Mouse (Mus musculus) neural tube, embryonic 12.5 days (tissue): ENCODE measurements around the gene Spaca1. TPM values are rescaled to one million over a fixed set of nuclear protein-coding genes. Genes with fewer than 3 reads are reported as not detected.

ENCODE experiments used
- polyA plus RNA-seq: library from polyadenylated mRNA; unstranded; fragments of >200 nt; fragmentation: Nextera tagmentation; extraction: Ambion mirVana; gene quantifications from 2 replicates; pipeline ENCODE4 v1.2.1, GENCODE M21; 2016

The Spaca1 gene
- polyA plus RNA-seq, 1 experiment from 2014 or later, result 1.7 TPM

Other genes starting within 250 kb of the Spaca1 start
- 31.9 and 33.9 TPM in 2 replicates for gene Cnr1, start 125.6 kb downstream of the Spaca1 start, polyA plus RNA-seq